Mouse (Mus musculus): ENCODE measurements around the gene Gabpb2.

DNA sequence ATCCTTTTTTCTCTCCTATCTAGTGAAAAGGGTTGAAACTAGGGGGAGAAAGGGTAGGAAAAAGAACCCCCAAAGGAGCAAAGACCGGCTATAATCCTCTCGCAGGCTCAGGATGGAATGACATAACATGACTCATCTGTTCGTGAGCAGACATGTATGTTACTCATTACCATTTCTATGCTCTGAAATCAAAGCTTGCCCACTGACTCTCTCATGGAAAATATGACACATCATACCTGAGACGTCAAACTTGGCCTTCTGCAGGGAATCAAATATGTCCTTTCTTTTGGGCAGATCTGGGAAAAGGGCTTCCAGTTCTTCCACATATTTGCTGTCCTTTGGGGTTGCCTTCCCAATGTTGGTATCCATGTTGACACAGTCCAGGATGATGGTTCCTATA lies 44.3 kb upstream of the Gabpb2 start:
- TF ChIP-seq CTCF (IDR thresholded peaks at IDR 0.05; ENCODE audit: borderline replicate concordance, extremely low read depth, insufficient read depth, insufficient read length) (no peak), POLR2A (IDR thresholded peaks at IDR 0.05; ENCODE audit: borderline replicate concordance, extremely low read depth, insufficient read depth, insufficient read length, poor library complexity, severe bottlenecking) (no peak)

Data from brain, embryonic 14.5 days (tissue).